Mouse (Mus musculus): ENCODE measurements around the gene Ak7. TPM values are rescaled to one million over a fixed set of nuclear protein-coding genes. Genes with fewer than 3 reads are reported as not detected.

Gene Ak7
- polyA plus RNA-seq, 1 experiment from 2014 or later: 0.33 TPM

DNA sequence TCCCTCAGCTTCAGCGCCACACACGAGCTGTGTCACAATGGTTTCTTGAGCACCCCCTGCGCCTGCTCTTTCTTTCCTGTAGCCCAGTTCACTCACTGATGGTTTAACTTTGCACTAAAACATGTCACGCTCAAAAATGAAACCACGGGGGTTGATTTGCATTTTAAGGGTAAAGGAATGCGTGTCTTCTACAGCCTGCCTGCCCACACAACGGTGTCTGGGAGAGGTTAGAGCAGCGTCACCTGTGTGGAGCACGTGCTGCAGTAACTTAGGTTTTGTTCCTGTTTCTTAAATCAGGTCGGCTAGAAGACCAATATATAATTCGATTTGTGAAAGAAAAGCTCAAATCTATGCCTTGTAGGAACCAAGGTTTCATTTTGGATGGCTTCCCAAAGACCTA, 55.4 kb downstream of the Ak7 start:
- no peaks in the 10 kb centered on the region for H3K9me3 ChIP-seq (ENCODE audit: control insufficient read depth, low read length)
- peak; percentile 7 for DNase-seq
- no peaks in the 10 kb centered on the region for H3K27me3 ChIP-seq (ENCODE audit: control insufficient read depth, insufficient read depth, low read length)
- H3K4me2 ChIP-seq (ENCODE audit: low read length): no peak overlapping the region
- no peaks in the 10 kb centered on the region for H3K36me3 ChIP-seq (ENCODE audit: control insufficient read depth, insufficient read depth, low read length)
- ATAC-seq (ENCODE audit: low FRiP score, low TSS enrichment): no peak
- no peak overlapping the region for H3K9ac ChIP-seq (replicated peaks; ENCODE audit: low read length)
- 50% methylated on average over 11 of the region's 11 CpGs for WGBS
- no peak overlapping the region for H3K27ac ChIP-seq (replicated peaks; ENCODE audit: low read depth, low read length)
- no peaks in the 10 kb centered on the region for H3K4me1 ChIP-seq (ENCODE audit: control insufficient read depth, insufficient read depth, low read length)
- no peak overlapping the region for H3K4me3 ChIP-seq (replicated peaks; ENCODE audit: low read depth, low read length)

DNA sequence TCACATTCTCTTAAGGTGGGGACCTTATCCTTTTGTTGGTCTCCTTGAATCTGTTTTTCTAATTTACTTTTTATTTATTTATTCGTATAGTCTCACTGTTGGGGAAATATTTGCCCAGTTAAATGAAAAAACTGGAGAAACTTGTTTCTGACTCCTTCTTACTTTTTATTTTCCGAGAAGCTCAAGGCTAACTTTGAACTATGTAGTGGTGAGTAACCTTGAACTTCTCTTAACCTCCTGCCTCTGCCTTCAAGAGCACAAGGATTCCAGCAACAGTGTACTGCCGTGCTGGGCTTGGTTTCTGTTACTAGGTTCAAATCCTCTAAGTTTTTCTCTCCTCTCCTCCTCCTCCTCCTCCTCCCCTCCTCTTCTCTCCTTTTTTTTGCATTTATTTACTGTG, 55.9 kb downstream of the Ak7 start:
- 77% methylated on average over 3 of the region's 3 CpGs for WGBS
- no peaks in the 10 kb centered on the region for H3K27me3 ChIP-seq (ENCODE audit: control insufficient read depth, insufficient read depth, low read length)
- ATAC-seq (ENCODE audit: low FRiP score, low TSS enrichment) (no peak), DNase-seq (no peak)
- no peaks in the 10 kb centered on the region for H3K9me3 ChIP-seq (ENCODE audit: control insufficient read depth, low read length)
- no peak overlapping the region for H3K4me2 ChIP-seq (ENCODE audit: low read length)
- no peak overlapping the region for H3K4me3 ChIP-seq (replicated peaks; ENCODE audit: low read depth, low read length)
- no peak overlapping the region for H3K9ac ChIP-seq (replicated peaks; ENCODE audit: low read length)
- H3K4me1 ChIP-seq (ENCODE audit: control insufficient read depth, insufficient read depth, low read length): no peaks in the 10 kb centered on the region
- no peaks in the 10 kb centered on the region for H3K36me3 ChIP-seq (ENCODE audit: control insufficient read depth, insufficient read depth, low read length)
- H3K27ac ChIP-seq (replicated peaks; ENCODE audit: low read depth, low read length): no peak overlapping the region

DNA sequence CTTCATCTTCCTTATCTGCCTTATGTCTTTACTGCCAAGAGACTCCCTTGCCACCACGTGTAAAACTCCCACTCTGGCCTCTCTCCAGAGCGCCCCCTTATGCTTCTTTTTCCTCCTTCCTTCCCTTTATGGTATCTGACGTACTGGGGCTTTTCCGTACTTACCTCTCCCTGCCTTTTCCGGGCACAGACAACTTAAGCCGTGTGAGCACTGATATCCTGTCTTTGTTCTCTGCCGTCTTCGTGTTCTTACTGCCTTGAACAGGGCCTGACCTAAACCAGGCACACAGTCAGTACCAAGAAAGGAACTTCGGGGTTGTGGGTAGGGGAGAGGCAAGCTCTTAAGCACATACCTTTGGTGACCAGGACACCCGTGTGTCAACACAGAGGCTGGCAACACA, 63.9 kb downstream of the Ak7 start:
- Histone ChIP-seq H3K27ac (replicated peaks; ENCODE audit: low read depth, low read length) (no peak overlapping the region), H3K36me3 (ENCODE audit: control insufficient read depth, insufficient read depth, low read length) (no peaks in the 10 kb centered on the region), H3K9me3 (ENCODE audit: control insufficient read depth, low read length) (no peaks in the 10 kb centered on the region), H3K4me2 (ENCODE audit: low read length) (no peak overlapping the region), H3K27me3 (ENCODE audit: control insufficient read depth, insufficient read depth, low read length) (no peaks in the 10 kb centered on the region), H3K4me1 (ENCODE audit: control insufficient read depth, insufficient read depth, low read length) (no peaks in the 10 kb centered on the region), H3K4me3 (replicated peaks; ENCODE audit: low read depth, low read length) (no peak overlapping the region), H3K9ac (replicated peaks; ENCODE audit: low read length) (no peak overlapping the region)
- ATAC-seq (ENCODE audit: low FRiP score, low TSS enrichment) (no peak), DNase-seq (no peak)
- 75% methylated on average over 10 of the region's 10 CpGs for WGBS

DNA sequence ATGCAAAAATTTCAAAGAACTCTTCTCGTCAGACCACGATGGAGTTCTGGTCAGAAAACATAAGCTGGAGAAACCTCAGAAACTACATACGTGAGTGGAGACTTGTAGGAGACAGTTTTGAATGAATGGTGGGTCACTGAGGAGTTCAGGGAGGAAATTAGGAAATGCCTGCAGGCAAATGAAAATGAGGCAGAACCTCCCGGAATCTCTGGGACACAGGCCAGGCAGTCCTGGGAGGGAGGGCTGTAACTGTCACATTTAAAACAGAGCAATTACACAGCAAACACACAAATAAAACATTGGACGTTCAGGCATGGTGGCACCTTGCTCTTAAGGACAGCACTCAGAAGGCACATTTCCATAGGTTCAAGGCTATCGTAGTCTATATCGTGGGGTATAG, 69.1 kb downstream of the Ak7 start:
- no peak for ATAC-seq (ENCODE audit: low FRiP score, low TSS enrichment)
- Histone ChIP-seq H3K9ac (replicated peaks; ENCODE audit: low read length) (no peak overlapping the region), H3K27me3 (ENCODE audit: control insufficient read depth, insufficient read depth, low read length) (no peaks in the 10 kb centered on the region), H3K4me3 (replicated peaks; ENCODE audit: low read depth, low read length) (no peak overlapping the region), H3K27ac (replicated peaks; ENCODE audit: low read depth, low read length) (no peak overlapping the region), H3K9me3 (ENCODE audit: control insufficient read depth, low read length) (no peaks in the 10 kb centered on the region), H3K4me1 (ENCODE audit: control insufficient read depth, insufficient read depth, low read length) (no peaks in the 10 kb centered on the region), H3K4me2 (ENCODE audit: low read length) (no peak overlapping the region), H3K36me3 (ENCODE audit: control insufficient read depth, insufficient read depth, low read length) (no peaks in the 10 kb centered on the region)
- no peak for DNase-seq
- 90% methylated on average over 7 of the region's 7 CpGs for WGBS

DNA sequence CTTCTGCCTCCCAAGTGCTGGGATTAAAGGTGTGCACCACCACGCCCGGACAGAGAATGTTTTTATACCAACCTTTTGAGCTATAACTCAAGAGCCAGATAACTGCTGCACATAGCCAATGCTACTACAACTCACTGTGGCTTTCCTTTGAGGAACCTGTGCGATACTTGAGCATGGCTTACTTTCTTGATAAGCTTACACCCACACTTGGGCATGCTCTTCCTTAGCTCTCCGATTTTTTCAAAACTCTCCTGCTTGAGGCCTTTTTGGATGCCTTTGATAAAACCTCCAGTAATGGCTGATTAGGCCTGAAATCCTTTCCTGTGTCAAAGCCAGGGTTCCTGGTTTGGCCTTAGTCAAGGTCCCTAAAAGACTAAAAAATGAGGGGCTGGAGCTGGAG, 71.9 kb downstream of the Ak7 start:
- Histone ChIP-seq H3K27ac (replicated peaks; ENCODE audit: low read depth, low read length) (no peak overlapping the region), H3K4me3 (replicated peaks; ENCODE audit: low read depth, low read length) (no peak overlapping the region), H3K36me3 (ENCODE audit: control insufficient read depth, insufficient read depth, low read length) (no peaks in the 10 kb centered on the region), H3K4me1 (ENCODE audit: control insufficient read depth, insufficient read depth, low read length) (no peaks in the 10 kb centered on the region), H3K27me3 (ENCODE audit: control insufficient read depth, insufficient read depth, low read length) (no peaks in the 10 kb centered on the region), H3K9ac (replicated peaks; ENCODE audit: low read length) (no peak overlapping the region), H3K9me3 (ENCODE audit: control insufficient read depth, low read length) (no peaks in the 10 kb centered on the region), H3K4me2 (ENCODE audit: low read length) (no peak overlapping the region)
- ATAC-seq (ENCODE audit: low FRiP score, low TSS enrichment) (no peak), DNase-seq (no peak)
- 89% methylated on average over 4 of the region's 4 CpGs for WGBS

DNA sequence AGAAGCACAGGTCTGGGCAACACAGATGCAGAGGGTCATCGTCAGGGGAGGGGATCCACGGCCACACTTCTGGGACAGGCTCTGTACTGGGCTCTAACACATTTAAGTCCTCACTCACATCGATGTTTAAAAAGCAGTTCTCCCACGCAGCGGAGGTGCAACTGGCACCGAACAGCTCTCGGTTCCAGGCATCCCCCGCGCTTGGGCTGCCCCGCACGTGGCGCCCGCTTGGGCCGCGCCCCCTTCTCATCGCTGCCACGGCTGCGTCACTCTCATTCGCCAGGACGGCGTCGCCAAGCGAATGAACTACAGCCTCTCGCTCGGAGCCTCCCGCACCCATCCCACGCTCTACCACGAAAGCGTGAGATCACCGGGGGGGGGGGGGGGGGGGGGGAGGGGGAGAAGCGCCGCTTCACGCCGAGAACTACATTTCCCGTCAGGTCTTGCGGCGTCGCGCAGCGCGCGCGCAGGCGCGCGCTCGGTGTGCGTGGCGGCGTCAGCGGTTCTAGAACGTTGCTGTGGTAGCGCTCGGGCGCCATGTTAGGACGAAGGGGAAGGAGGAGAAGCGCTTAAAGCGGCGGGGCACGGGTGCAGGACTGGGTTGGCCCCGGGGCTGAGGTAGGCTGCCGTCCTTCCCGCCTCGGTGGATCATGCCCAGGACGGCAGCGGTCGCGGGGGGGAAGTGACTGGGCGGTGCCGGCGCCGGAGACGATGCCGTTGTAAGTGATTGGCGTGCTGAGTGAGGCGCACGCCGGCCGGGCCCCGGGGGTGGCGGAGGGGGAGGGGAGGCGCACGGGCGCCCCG, 78.6 kb downstream of the Ak7 start, which contains the start of gene Papola:
Gene Papola, plus strand, starts transcription at position 499 of the 804 bp plus-strand sequence.
- peak within 1 kb of the TSS; percentile 95 for H3K27ac ChIP-seq (replicated peaks; ENCODE audit: low read depth, low read length)
- no peaks in the 10 kb centered on the region for H3K36me3 ChIP-seq (ENCODE audit: control insufficient read depth, insufficient read depth, low read length)
- peak; percentile 94 for ATAC-seq (ENCODE audit: low FRiP score, low TSS enrichment)
- peaks cover 11% of the 10 kb centered on the region for H3K4me1 ChIP-seq (ENCODE audit: control insufficient read depth, insufficient read depth, low read length)
- no peaks in the 10 kb centered on the region for H3K27me3 ChIP-seq (ENCODE audit: control insufficient read depth, insufficient read depth, low read length)
- peak within 1 kb of the TSS; percentile 82 for H3K4me3 ChIP-seq (replicated peaks; ENCODE audit: low read depth, low read length)
- WGBS: under 1% methylated on average over 79 of the region's 85 CpGs
- peak within 1 kb of the TSS; percentile 59 for H3K4me2 ChIP-seq (ENCODE audit: low read length)
- DNase-seq: peak; percentile 97
- H3K9me3 ChIP-seq (ENCODE audit: control insufficient read depth, low read length): no peaks in the 10 kb centered on the region
- H3K9ac ChIP-seq (replicated peaks; ENCODE audit: low read length): peak within 1 kb of the TSS; percentile 83

DNA sequence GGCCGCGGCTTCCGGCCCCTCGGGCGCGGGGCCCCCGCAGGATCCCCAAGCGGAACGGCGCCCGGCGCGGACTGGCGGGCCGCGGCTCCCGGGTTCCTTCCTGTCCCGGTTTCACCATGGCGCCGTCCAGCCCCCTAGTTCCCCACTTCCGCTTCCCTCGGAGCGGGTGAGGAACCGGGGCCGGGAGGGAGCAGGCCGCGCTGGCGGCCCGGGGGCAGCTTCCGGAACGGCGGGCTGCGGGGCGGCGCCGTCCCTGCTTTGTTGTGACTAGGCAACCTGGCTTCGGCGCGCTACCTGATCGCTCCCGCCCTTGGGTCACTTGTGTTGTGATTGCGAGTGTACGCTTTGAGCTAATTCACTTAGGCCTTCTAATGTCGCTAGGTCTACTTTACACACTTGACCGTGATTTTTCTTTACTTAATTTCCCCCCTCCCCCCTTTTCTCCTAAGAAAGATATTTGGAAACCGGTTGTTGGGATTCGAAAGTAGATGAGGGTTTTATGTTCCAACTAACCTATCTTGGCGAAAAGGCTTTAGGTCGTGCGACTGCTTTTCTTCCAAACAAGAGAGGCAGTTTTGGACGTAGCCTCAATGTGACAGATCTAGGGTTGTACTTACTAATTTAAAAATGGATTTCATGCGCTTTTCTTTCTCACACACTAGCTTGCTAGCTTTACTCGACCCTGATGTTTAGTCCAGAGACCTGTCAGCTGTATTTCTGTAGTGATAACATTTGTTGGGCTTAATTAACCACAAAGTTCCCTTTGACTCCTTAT, 79.4 kb downstream of the Ak7 start:
- WGBS: under 1% methylated on average over 53 of the region's 53 CpGs
- Histone ChIP-seq H3K4me3 (replicated peaks; ENCODE audit: low read depth, low read length) (peak overlapping the region; percentile 82), H3K9ac (replicated peaks; ENCODE audit: low read length) (peak overlapping the region; percentile 83), H3K36me3 (ENCODE audit: control insufficient read depth, insufficient read depth, low read length) (no peaks in the 10 kb centered on the region), H3K4me1 (ENCODE audit: control insufficient read depth, insufficient read depth, low read length) (peaks cover 11% of the 10 kb centered on the region), H3K4me2 (ENCODE audit: low read length) (peak overlapping the region; percentile 59), H3K27me3 (ENCODE audit: control insufficient read depth, insufficient read depth, low read length) (no peaks in the 10 kb centered on the region), H3K9me3 (ENCODE audit: control insufficient read depth, low read length) (no peaks in the 10 kb centered on the region), H3K27ac (replicated peaks; ENCODE audit: low read depth, low read length) (peak overlapping the region; percentile 95)
- ATAC-seq (ENCODE audit: low FRiP score, low TSS enrichment): peak; percentile 63
- DNase-seq: peak; percentile 72

DNA sequence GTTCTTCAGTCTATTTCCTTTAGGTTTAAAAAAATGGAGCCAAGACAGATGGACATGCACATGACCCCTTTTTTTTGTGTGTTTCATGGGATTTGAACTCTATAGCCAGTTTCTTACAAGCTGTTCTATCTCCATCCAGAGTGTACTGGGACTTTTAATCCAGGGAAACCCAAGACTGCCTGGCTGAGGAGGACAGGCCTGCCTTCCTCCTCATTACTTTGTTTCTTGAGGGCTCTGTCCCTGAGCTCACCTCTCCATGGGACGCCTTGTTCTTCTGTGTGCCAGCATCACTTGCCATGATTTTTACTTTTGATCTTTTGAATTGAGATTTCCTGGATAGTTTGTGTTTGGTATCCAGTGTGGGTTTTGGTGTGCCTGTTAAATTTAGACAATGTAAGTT, 80.3 kb downstream of the Ak7 start:
- H3K4me2 ChIP-seq (ENCODE audit: low read length): peak overlapping the region; percentile 59
- ATAC-seq (ENCODE audit: low FRiP score, low TSS enrichment) (no peak), DNase-seq (no peak)
- H3K4me3 ChIP-seq (replicated peaks; ENCODE audit: low read depth, low read length): peak overlapping the region; percentile 82
- H3K27me3 ChIP-seq (ENCODE audit: control insufficient read depth, insufficient read depth, low read length): no peaks in the 10 kb centered on the region
- no peaks in the 10 kb centered on the region for H3K36me3 ChIP-seq (ENCODE audit: control insufficient read depth, insufficient read depth, low read length)
- H3K27ac ChIP-seq (replicated peaks; ENCODE audit: low read depth, low read length): no peak overlapping the region
- no peaks in the 10 kb centered on the region for H3K9me3 ChIP-seq (ENCODE audit: control insufficient read depth, low read length)
- 80% methylated on average over 1 of the region's 1 CpGs for WGBS
- H3K9ac ChIP-seq (replicated peaks; ENCODE audit: low read length): peak overlapping the region; percentile 83; the same call in 1 of the 2 replicates
- H3K4me1 ChIP-seq (ENCODE audit: control insufficient read depth, insufficient read depth, low read length): peaks cover 11% of the 10 kb centered on the region

Measured in midbrain, embryonic 14.5 days (tissue).